Mouse (Mus musculus) embryo, embryonic 10.5 days (tissue): ENCODE data around the gene Plekhf1.

Source experiments
- DNase-seq: peaks from one replicate; pipeline ENCODE4 v3.0.0-alpha.2; 2015; ENCODE audit warnings: low spot score

The Plekhf1 gene

GRCm38 (mm10) chr7:38227900-38228298 is at the start of gene Plekhf1:
TSS of gene Plekhf1 (minus strand) at chr7:38228016.
- DNase-seq: peak; percentile 97

- DNase-seq: no peak
Measured at GRCm38 (mm10) chr7:38272551-38272950, 44.7 kb upstream of the Plekhf1 start.

GRCm38 (mm10) chr7:38271859-38272258 is 44.0 kb upstream of the Plekhf1 start:
- peak; percentile 27 for DNase-seq

- DNase-seq: no peak
Measured at GRCm38 (mm10) chr7:38271511-38271811, 43.6 kb upstream of the Plekhf1 start.

- peak; percentile 95 for DNase-seq
Measured at GRCm38 (mm10) chr7:38270703-38271510, 43.1 kb upstream of the Plekhf1 start, which contains the start of gene Pop4. TSS of gene Pop4 (minus strand) at chr7:38271423.

- DNase-seq: peak; percentile 70
Measured at GRCm38 (mm10) chr7:38267006-38267680, 39.3 kb upstream of the Plekhf1 start.

GRCm38 (mm10) chr7:38262406-38262805 is 34.6 kb upstream of the Plekhf1 start:
- DNase-seq: no peak

GRCm38 (mm10) chr7:38259631-38260030 is 31.8 kb upstream of the Plekhf1 start:
- DNase-seq: no peak

- DNase-seq: no peak
Measured at GRCm38 (mm10) chr7:38253441-38253840, 25.6 kb upstream of the Plekhf1 start.

GRCm38 (mm10) chr7:38251494-38252216 is 23.8 kb upstream of the Plekhf1 start:
- DNase-seq: no peak

- DNase-seq: no peak
Measured at GRCm38 (mm10) chr7:38242417-38242816, 14.6 kb upstream of the Plekhf1 start.

GRCm38 (mm10) chr7:38237140-38237539 is 9.3 kb upstream of the Plekhf1 start:
- DNase-seq: no peak

- no peak for DNase-seq
Measured at GRCm38 (mm10) chr7:38236400-38237105, 8.7 kb upstream of the Plekhf1 start.

GRCm38 (mm10) chr7:38230285-38230684 is 2.5 kb upstream of the Plekhf1 start:
- DNase-seq: no peak

GRCm38 (mm10) chr7:38228329-38228728 is 513 bp upstream of the Plekhf1 start:
- no peak for DNase-seq

GRCm38 (mm10) chr7:38227181-38227899 is 476 bp downstream of the Plekhf1 start:
- DNase-seq: peak; percentile 81

- DNase-seq: no peak
Measured at GRCm38 (mm10) chr7:38226226-38226625, 1.6 kb downstream of the Plekhf1 start.

- no peak for DNase-seq
Measured at GRCm38 (mm10) chr7:38224577-38225369, 3.0 kb downstream of the Plekhf1 start.

GRCm38 (mm10) chr7:38220866-38221265 is 7.0 kb downstream of the Plekhf1 start:
- no peak for DNase-seq

GRCm38 (mm10) chr7:38219526-38219925 is 8.3 kb downstream of the Plekhf1 start:
- no peak for DNase-seq
